Mouse (Mus musculus): ENCODE data around the gene Lclat1. TPM values are rescaled to one million over a fixed set of nuclear protein-coding genes. Genes with fewer than 3 reads are reported as not detected.
"Not testable (repeated sequence)": the region's sequence is repeated elsewhere in the genome, so short reads cannot be mapped to it uniquely, and the experiment has no call there.

Gene Lclat1
- polyA plus RNA-seq, 1 experiment, result 27.2 TPM

GRCm38 (mm10) chr17:73271797-73272600 lies 164.2 kb downstream of the Lclat1 start:
- Histone ChIP-seq H3ac (ENCODE audit: control insufficient read depth, insufficient read length) (no peak overlapping the region), H3K4me3 (no peak overlapping the region), H3K36me3 (ENCODE audit: control insufficient read depth, insufficient read depth) (no peaks in the 10 kb centered on the region), H3K27me3 (ENCODE audit: control insufficient read depth, insufficient read depth, insufficient read length) (no peaks in the 10 kb centered on the region), H3K4me2 (ENCODE audit: low read depth) (no peak overlapping the region), H3K79me2 (ENCODE audit: control insufficient read depth, insufficient read depth) (no peaks in the 10 kb centered on the region)
- peak; percentile 61; the same call in 1 of the 2 replicates for TF ChIP-seq CEBPB (IDR thresholded peaks at IDR 0.05; ENCODE audit: insufficient read depth, poor library complexity, severe bottlenecking)
- no peak for TF ChIP-seq POLR2AphosphoS2 (IDR thresholded peaks at IDR 0.05; ENCODE audit: insufficient read length, low read depth)
- no peak for TF ChIP-seq MAX (IDR thresholded peaks at IDR 0.05; ENCODE audit: low read depth)
- no peak for TF ChIP-seq USF1 (IDR thresholded peaks at IDR 0.05; ENCODE audit: low read depth)
- no peak for TF ChIP-seq MYOG (IDR thresholded peaks at IDR 0.05; ENCODE audit: control insufficient read depth in 1 of 3, insufficient read depth in 1 of 3, insufficient read length in 2 of 3, low read depth in 2 of 3)
- no peak for TF ChIP-seq POLR2A (IDR thresholded peaks at IDR 0.05; ENCODE audit: insufficient read length, low read depth)

- H3K27me3 ChIP-seq (ENCODE audit: control insufficient read depth, insufficient read depth, insufficient read length), result no peaks in the 10 kb centered on the region
- H3K4me2 ChIP-seq (ENCODE audit: low read depth), result no peak overlapping the region
- no peaks in the 10 kb centered on the region for H3K79me2 ChIP-seq (ENCODE audit: control insufficient read depth, insufficient read depth)
- H3K36me3 ChIP-seq (ENCODE audit: control insufficient read depth, insufficient read depth), result no peaks in the 10 kb centered on the region
- no peak overlapping the region for H3K4me3 ChIP-seq
- no peak overlapping the region for H3ac ChIP-seq (ENCODE audit: control insufficient read depth, insufficient read length)
- TF ChIP-seq MYOD1 (IDR thresholded peaks at IDR 0.05; ENCODE audit: control insufficient read depth in 1 of 3, insufficient read length in 2 of 3, low read depth in 2 of 3) (no peak), SRF (IDR thresholded peaks at IDR 0.05; ENCODE audit: control insufficient read depth, insufficient read length, low read depth) (no peak), REST (IDR thresholded peaks at IDR 0.05; ENCODE audit: insufficient read depth, insufficient read length) (no peak), POLR2AphosphoS2 (IDR thresholded peaks at IDR 0.05; ENCODE audit: insufficient read length, low read depth) (no peak)
These were observed 166.0 kb downstream of the Lclat1 start for GRCm38 (mm10) chr17:73273809-73274208.

- Histone ChIP-seq H3K36me3 (ENCODE audit: control insufficient read depth, insufficient read depth) (no peaks in the 10 kb centered on the region), H3K4me2 (ENCODE audit: low read depth) (no peak overlapping the region), H3K27me3 (ENCODE audit: control insufficient read depth, insufficient read depth, insufficient read length) (no peaks in the 10 kb centered on the region), H3K4me3 (no peak overlapping the region), H3K79me2 (ENCODE audit: control insufficient read depth, insufficient read depth) (no peaks in the 10 kb centered on the region), H3ac (ENCODE audit: control insufficient read depth, insufficient read length) (no peak overlapping the region)
- no peak for TF ChIP-seq POLR2AphosphoS2 (IDR thresholded peaks at IDR 0.05; ENCODE audit: insufficient read length, low read depth)
- TF ChIP-seq MYOG (IDR thresholded peaks at IDR 0.05; ENCODE audit: control insufficient read depth in 1 of 3, insufficient read depth in 1 of 3, insufficient read length in 2 of 3, low read depth in 2 of 3), result no peak
- no peak for TF ChIP-seq REST (IDR thresholded peaks at IDR 0.05; ENCODE audit: insufficient read depth, insufficient read length)
- no peak for TF ChIP-seq MAX (IDR thresholded peaks at IDR 0.05; ENCODE audit: low read depth)
- no peak for TF ChIP-seq TCF3 (IDR thresholded peaks at IDR 0.05; ENCODE audit: insufficient read length, low read depth)
- no peak for TF ChIP-seq CEBPB (IDR thresholded peaks at IDR 0.05; ENCODE audit: insufficient read depth, poor library complexity, severe bottlenecking)
- no peak for TF ChIP-seq SRF (IDR thresholded peaks at IDR 0.05; ENCODE audit: control insufficient read depth, insufficient read length, low read depth)
- TF ChIP-seq TCF12 (IDR thresholded peaks at IDR 0.05; ENCODE audit: insufficient read depth, poor library complexity, severe bottlenecking), result no peak
- no peak for TF ChIP-seq MYOD1 (IDR thresholded peaks at IDR 0.05; ENCODE audit: control insufficient read depth in 1 of 3, insufficient read length in 2 of 3, low read depth in 2 of 3)
- no peak for TF ChIP-seq E2F4 (IDR thresholded peaks at IDR 0.05; ENCODE audit: insufficient read depth)
- TF ChIP-seq USF1 (IDR thresholded peaks at IDR 0.05; ENCODE audit: low read depth), result no peak
- no peak for TF ChIP-seq POLR2A (IDR thresholded peaks at IDR 0.05; ENCODE audit: insufficient read length, low read depth)
These were observed 167.3 kb downstream of the Lclat1 start for GRCm38 (mm10) chr17:73275066-73275465.

GRCm38 (mm10) chr17:73277770-73278169 lies 170.0 kb downstream of the Lclat1 start:
- TF ChIP-seq CEBPB (IDR thresholded peaks at IDR 0.05; ENCODE audit: insufficient read depth, poor library complexity, severe bottlenecking), result no peak
- TF ChIP-seq POLR2AphosphoS2 (IDR thresholded peaks at IDR 0.05; ENCODE audit: insufficient read length, low read depth), result no peak
- no peak for TF ChIP-seq E2F4 (IDR thresholded peaks at IDR 0.05; ENCODE audit: insufficient read depth)
- no peak for TF ChIP-seq MYOG (IDR thresholded peaks at IDR 0.05; ENCODE audit: control insufficient read depth in 1 of 3, insufficient read depth in 1 of 3, insufficient read length in 2 of 3, low read depth in 2 of 3)
- TF ChIP-seq SRF (IDR thresholded peaks at IDR 0.05; ENCODE audit: control insufficient read depth, insufficient read length, low read depth), result no peak
- no peak for TF ChIP-seq REST (IDR thresholded peaks at IDR 0.05; ENCODE audit: insufficient read depth, insufficient read length)
- no peak for TF ChIP-seq TCF12 (IDR thresholded peaks at IDR 0.05; ENCODE audit: insufficient read depth, poor library complexity, severe bottlenecking)
- no peak for TF ChIP-seq TCF3 (IDR thresholded peaks at IDR 0.05; ENCODE audit: insufficient read length, low read depth)
- TF ChIP-seq POLR2A (IDR thresholded peaks at IDR 0.05; ENCODE audit: insufficient read length, low read depth), result no peak
- no peak for TF ChIP-seq MAX (IDR thresholded peaks at IDR 0.05; ENCODE audit: low read depth)
- TF ChIP-seq USF1 (IDR thresholded peaks at IDR 0.05; ENCODE audit: low read depth), result no peak
- TF ChIP-seq MYOD1 (IDR thresholded peaks at IDR 0.05; ENCODE audit: control insufficient read depth in 1 of 3, insufficient read length in 2 of 3, low read depth in 2 of 3), result no peak
- no peak overlapping the region for H3K4me3 ChIP-seq

GRCm38 (mm10) chr17:73282702-73283101 lies 174.9 kb downstream of the Lclat1 start:
- H3K4me3 ChIP-seq; H3K27me3 ChIP-seq (ENCODE audit: control insufficient read depth, insufficient read depth, insufficient read length); H3K36me3 ChIP-seq (ENCODE audit: control insufficient read depth, insufficient read depth); H3K4me2 ChIP-seq (ENCODE audit: low read depth); H3ac ChIP-seq (ENCODE audit: control insufficient read depth, insufficient read length); H3K79me2 ChIP-seq (ENCODE audit: control insufficient read depth, insufficient read depth): not testable (repeated sequence)

More at GRCm38 (mm10) chr17:73277770-73278169, 170.0 kb downstream of the Lclat1 start:
- Histone ChIP-seq H3ac (ENCODE audit: control insufficient read depth, insufficient read length) (no peak overlapping the region), H3K79me2 (ENCODE audit: control insufficient read depth, insufficient read depth) (no peaks in the 10 kb centered on the region), H3K27me3 (ENCODE audit: control insufficient read depth, insufficient read depth, insufficient read length) (no peaks in the 10 kb centered on the region), H3K4me2 (ENCODE audit: low read depth) (no peak overlapping the region), H3K36me3 (ENCODE audit: control insufficient read depth, insufficient read depth) (no peaks in the 10 kb centered on the region)
